Mouse (Mus musculus) heart, embryonic 10.5 days (tissue): ENCODE results near the gene 4933414I15Rik. TPM values are rescaled to one million over a fixed set of nuclear protein-coding genes. Genes with fewer than 3 reads are reported as not detected.

Source experiments
- DNase-seq: peaks from one replicate; pipeline ENCODE4 v3.0.0-alpha.2; 2017; ENCODE audit warnings: low spot score
- H3K27ac ChIP-seq: fragments of 300-500 bp; sonication (generic); 2 replicates; pipeline ENCODE4 v1.5.1; 2016; ENCODE audit warnings: mild to moderate bottlenecking
- H3K27me3 ChIP-seq: fragments of 300-500 bp; sonication (generic); 2 replicates; pipeline ENCODE4 v1.6.1; 2016; ENCODE audit warnings: mild to moderate bottlenecking; ENCODE audit not compliant: poor library complexity, insufficient read depth, severe bottlenecking
- H3K36me3 ChIP-seq: fragments of 300-500 bp; sonication (generic); 2 replicates; pipeline ENCODE4 v1.6.1; 2016; ENCODE audit warnings: mild to moderate bottlenecking, moderate library complexity
- H3K4me1 ChIP-seq: fragments of 300-500 bp; sonication (generic); 2 replicates; pipeline ENCODE4 v1.6.1; 2016; ENCODE audit warnings: mild to moderate bottlenecking
- H3K4me3 ChIP-seq: fragments of 300-500 bp; sonication (generic); 2 replicates; pipeline ENCODE4 v1.5.1; 2016; ENCODE audit warnings: mild to moderate bottlenecking, moderate library complexity
- H3K9me3 ChIP-seq: fragments of 300-500 bp; sonication (generic); 2 replicates; pipeline ENCODE4 v1.6.1; 2016; ENCODE audit warnings: mild to moderate bottlenecking, moderate library complexity
- WGBS: fragments of 180-500 bp; shearing (Covaris S2); methylation state at CpG from one replicate; pipeline ENCODE4 v1.1.7; 2016; 5-methylcytosine and 5-hydroxymethylcytosine counted together
- polyA plus RNA-seq: library from polyadenylated mRNA; unstranded; fragments of >200 nt; fragmentation: Nextera tagmentation; extraction: Ambion mirVana; gene quantifications from 2 replicates; pipeline ENCODE4 v1.2.1, GENCODE M21; 2016

The 4933414I15Rik gene
- polyA plus RNA-seq, 1 experiment from 2014 or later, result not detected

DNA sequence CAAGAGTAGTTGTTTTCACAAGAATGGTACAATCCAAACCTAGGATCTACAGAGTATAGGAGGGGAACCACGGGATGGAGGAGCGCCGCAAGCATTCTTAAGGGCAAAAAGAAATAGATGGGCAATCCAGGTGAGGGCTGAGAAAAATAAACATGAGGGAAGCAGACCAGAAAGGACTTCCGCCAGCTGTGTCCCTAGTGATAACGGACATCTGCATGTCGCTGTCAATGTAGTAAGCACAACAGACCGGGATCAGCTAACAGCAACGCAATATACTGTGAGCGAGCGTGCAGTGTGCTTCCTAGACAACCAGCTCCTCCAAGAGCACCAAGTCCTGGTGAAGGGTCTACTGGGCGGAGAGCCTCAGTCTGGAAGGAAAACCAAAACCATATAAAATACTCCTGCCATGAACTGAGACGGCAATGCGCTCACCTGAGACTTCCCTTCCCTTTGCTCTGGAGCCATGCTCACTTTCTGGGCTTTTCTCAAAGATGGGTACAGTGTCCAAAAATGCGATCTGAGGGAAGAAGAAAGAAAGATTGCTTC is 13.0 kb downstream of the 4933414I15Rik start:
- Histone ChIP-seq H3K4me1 (peaks cover 3% of the 10 kb centered on the region; the same call in 1 of the 2 replicates), H3K27ac (peak overlapping the region; percentile 80; the same call in 1 of the 2 replicates), H3K9me3 (no peaks in the 10 kb centered on the region), H3K36me3 (no peaks in the 10 kb centered on the region), H3K27me3 (peaks cover 13% of the 10 kb centered on the region; the same call in 1 of the 2 replicates), H3K4me3 (peak overlapping the region; percentile 74)
- WGBS, result 22% methylated on average over 14 of the region's 14 CpGs
- no peak for DNase-seq

DNA sequence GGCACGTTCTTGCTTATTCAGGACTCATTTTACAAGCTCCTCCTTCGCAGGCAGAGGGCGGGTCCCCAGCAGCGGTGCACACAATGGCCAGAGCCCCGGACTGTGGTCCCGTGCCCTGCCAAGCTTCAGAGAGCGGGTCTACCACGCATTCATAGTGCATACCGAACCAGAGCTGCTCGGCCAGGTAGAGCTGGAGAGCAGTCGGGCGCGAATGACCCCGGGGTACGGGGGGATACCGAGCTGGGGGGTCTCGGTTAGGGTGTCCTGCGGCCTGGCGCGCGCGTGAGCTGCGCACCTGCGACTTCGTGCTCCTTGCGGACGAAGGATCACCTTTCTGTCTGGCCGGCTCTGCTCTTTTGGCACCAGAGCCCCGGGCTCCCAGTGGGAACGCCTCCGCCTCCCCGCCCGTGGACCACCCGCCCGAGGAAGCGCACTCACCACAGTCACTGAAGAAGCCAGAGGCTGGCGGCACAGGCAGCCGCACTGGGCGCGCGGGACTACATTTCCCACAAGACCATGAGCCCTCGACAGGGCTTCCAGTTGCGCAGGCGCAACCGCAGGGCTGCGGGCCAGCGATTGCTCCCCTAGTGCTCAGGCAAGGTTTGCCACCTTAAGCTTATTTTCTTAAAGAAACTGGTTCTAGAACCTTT is 27.8 kb downstream of the 4933414I15Rik start, which contains the start of gene Zfp2:
Gene Zfp2 (minus strand): TSS at position 495 of the 650 bp plus-strand sequence.
- peak; percentile 95 for DNase-seq
- Histone ChIP-seq H3K36me3 (peaks cover 20% of the 10 kb centered on the region), H3K9me3 (peaks cover 5% of the 10 kb centered on the region; the same call in 1 of the 2 replicates), H3K27me3 (no peaks in the 10 kb centered on the region), H3K27ac (peak within 1 kb of the TSS; percentile 93), H3K4me1 (no peaks in the 10 kb centered on the region), H3K4me3 (peak within 1 kb of the TSS; percentile 87)
- under 1% methylated on average over 47 of the region's 47 CpGs for WGBS

DNA sequence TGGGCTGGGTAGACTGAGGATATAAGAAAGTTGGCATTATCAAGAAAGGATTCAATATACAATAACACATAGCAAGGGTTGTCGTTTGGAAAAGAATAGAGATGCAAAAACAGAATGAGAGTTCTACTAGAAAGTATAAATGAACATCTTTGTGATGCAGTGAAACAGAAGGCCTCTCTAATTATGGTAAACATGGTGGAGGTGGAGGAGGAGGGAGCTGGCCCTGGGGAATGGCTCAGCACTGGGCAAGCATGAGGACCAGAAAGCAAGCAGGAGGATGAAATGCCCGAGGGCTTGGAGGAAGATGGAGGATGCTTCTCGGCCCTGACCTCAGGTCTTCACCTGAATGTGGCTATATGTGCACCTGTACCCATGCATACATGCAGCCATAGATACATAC is 29.1 kb downstream of the 4933414I15Rik start:
- WGBS, result 84% methylated on average over 3 of the region's 3 CpGs
- Histone ChIP-seq H3K4me3 (no peak overlapping the region), H3K9me3 (peaks cover 5% of the 10 kb centered on the region; the same call in 1 of the 2 replicates), H3K27me3 (no peaks in the 10 kb centered on the region), H3K4me1 (no peaks in the 10 kb centered on the region), H3K27ac (no peak overlapping the region), H3K36me3 (peaks cover 33% of the 10 kb centered on the region)
- no peak for DNase-seq

DNA sequence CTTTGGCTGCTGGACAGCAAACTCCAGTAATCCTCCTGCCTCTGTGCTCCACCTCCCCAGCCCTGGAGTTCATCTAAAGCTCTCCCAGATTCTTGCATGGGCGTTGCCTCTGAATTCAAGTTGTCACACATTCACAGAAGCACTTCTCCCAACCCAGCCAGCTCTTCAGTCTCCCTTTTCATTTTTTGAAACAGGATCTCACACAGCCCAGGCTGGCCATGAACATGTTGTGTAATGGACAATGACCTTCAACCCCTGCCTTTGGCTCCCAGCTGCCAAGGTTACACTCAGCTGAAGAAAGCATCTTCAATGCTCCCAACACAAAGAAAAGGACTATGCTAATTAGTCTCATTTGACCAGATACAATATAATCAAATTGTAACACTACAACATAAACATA is 30.3 kb downstream of the 4933414I15Rik start:
- H3K27ac ChIP-seq, result no peak overlapping the region
- WGBS, result 68% methylated on average over 1 of the region's 1 CpGs
- H3K27me3 ChIP-seq, result no peaks in the 10 kb centered on the region
- H3K4me3 ChIP-seq, result no peak overlapping the region
- peaks cover 43% of the 10 kb centered on the region for H3K36me3 ChIP-seq
- DNase-seq, result no peak
- no peaks in the 10 kb centered on the region for H3K4me1 ChIP-seq
- H3K9me3 ChIP-seq, result peaks cover 5% of the 10 kb centered on the region; the same call in 1 of the 2 replicates

DNA sequence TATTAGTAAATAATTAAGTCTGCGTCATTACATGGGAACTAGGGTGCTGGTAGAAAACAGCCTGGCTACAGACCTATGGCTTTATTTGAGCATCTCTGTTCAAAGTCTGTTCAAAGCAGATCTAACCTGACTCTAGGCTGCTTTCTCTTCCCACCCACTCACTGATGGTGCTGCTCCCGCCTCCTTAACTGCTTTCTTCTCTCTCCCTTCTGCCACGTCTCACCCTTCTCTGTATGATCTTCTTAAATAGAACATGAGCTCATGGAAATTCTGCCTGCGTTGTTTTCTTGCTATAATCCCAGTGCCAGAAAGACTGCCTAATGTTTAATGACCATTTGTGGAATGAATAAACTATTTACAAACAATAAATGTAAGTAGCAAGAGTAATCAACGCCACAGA is 35.4 kb downstream of the 4933414I15Rik start:
- 83% methylated on average over 5 of the region's 5 CpGs for WGBS
- Histone ChIP-seq H3K36me3 (peaks cover 91% of the 10 kb centered on the region), H3K9me3 (peaks cover 18% of the 10 kb centered on the region), H3K4me3 (no peak overlapping the region), H3K4me1 (no peaks in the 10 kb centered on the region), H3K27me3 (no peaks in the 10 kb centered on the region), H3K27ac (no peak overlapping the region)
- DNase-seq, result no peak

DNA sequence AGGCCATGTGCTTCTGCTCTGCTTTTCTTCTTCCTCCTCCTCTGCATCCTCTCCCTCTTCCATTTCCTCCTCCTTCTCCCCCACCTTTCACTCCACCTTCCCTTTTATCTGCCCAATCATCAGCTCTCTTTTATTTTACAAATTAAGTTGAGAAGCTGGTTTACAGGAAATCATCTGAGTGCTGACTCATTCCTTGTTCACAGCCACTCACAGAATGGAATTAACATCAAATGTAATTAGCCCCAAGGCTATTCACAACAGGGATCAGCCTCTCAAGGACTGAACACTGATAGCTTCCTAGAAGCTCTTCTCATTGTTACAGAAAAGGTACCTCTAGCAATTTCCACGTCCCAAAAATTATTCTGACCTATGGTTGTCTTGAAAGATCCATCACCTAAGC is 46.2 kb downstream of the 4933414I15Rik start:
- DNase-seq, result no peak
- no peak overlapping the region for H3K4me3 ChIP-seq
- H3K27ac ChIP-seq, result no peak overlapping the region
- H3K4me1 ChIP-seq, result no peaks in the 10 kb centered on the region
- WGBS, result 71% methylated on average over 1 of the region's 1 CpGs
- H3K36me3 ChIP-seq, result peaks cover 42% of the 10 kb centered on the region
- no peaks in the 10 kb centered on the region for H3K27me3 ChIP-seq
- peaks cover 57% of the 10 kb centered on the region for H3K9me3 ChIP-seq

DNA sequence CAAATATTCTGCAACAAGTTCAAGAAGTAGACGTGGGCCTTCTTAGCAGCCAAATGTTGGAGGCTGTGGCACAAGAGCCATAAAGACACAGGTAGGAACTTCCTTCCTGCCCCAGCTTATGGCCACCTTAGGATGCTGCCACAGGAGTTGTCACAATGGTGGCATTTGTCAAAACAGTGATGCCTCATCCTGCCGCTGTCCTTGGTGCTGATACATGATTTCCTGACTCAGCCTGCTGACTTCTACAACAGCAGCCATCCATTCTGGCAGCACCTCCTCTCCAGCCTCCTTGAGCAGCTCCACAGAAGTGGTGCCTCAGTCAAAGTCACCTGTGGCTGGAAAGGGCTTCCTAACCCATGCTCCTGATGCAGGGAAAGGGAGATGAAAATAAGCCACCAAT is 51.1 kb downstream of the 4933414I15Rik start:
- Histone ChIP-seq H3K4me1 (0 out of 2 replicates have a peak, but pooled peaks cover 4% of the 10 kb centered on the region), H3K9me3 (peaks cover 14% of the 10 kb centered on the region), H3K4me3 (no peak overlapping the region), H3K36me3 (no peaks in the 10 kb centered on the region), H3K27ac (no peak overlapping the region), H3K27me3 (no peaks in the 10 kb centered on the region)
- 43% methylated on average over 2 of the region's 2 CpGs for WGBS
- DNase-seq, result no peak

Other genes with a start within 250 kb of the 4933414I15Rik start
- gene Zfp354c, start 116.0 kb downstream of the 4933414I15Rik start, polyA plus RNA-seq, result 16.9 and 20.5 TPM in 2 replicates
- gene Zfp879, start 102.2 kb downstream of the 4933414I15Rik start, polyA plus RNA-seq, result 0.33 and 0.44 TPM in 2 replicates
- gene Grm6, start 93.1 kb downstream of the 4933414I15Rik start, polyA plus RNA-seq, result 0.06 and 0.16 TPM in 2 replicates
- gene Zfp454, start 56.1 kb downstream of the 4933414I15Rik start, polyA plus RNA-seq, result 4.5 and 6.5 TPM in 2 replicates
- 8.6 and 11.1 TPM in 2 replicates for gene Zfp2, start 27.6 kb downstream of the 4933414I15Rik start, polyA plus RNA-seq
- gene Zfp354b, start 12.1 kb downstream of the 4933414I15Rik start, polyA plus RNA-seq, result 0.52 and 0.80 TPM in 2 replicates
- gene Prop1, start 10.0 kb upstream of the 4933414I15Rik start, polyA plus RNA-seq, result not detected in 2 replicates
- gene Olfr1378, start 22.8 kb upstream of the 4933414I15Rik start, polyA plus RNA-seq, result not detected in 2 replicates
- not detected in 2 replicates for gene Olfr1377, start 38.2 kb upstream of the 4933414I15Rik start, polyA plus RNA-seq
- gene Olfr51, start 59.8 kb upstream of the 4933414I15Rik start, polyA plus RNA-seq, result not detected in 2 replicates
- not detected in 2 replicates for gene Olfr54, start 70.5 kb upstream of the 4933414I15Rik start, polyA plus RNA-seq
- not detected in 2 replicates for gene Olfr1375, start 104.3 kb upstream of the 4933414I15Rik start, polyA plus RNA-seq
- 6.1 and 7.4 TPM in 2 replicates for gene Zfp354a, start 115.5 kb upstream of the 4933414I15Rik start, polyA plus RNA-seq